Mouse (Mus musculus) cerebellum, adult 9-11 months (tissue): Measurements from ENCODE around the gene Ccr3.
"Not testable (repeated sequence)": the region's sequence is repeated elsewhere in the genome, so short reads cannot be mapped to it uniquely, and the experiment has no call there.

Experiments used
- DNase-seq: peaks from one replicate; pipeline ENCODE4 v3.0.0; 2022

The Ccr3 gene

GRCm38 (mm10) chr9:124056158-124056709 lies 34.5 kb downstream of the Ccr3 start:
- no peak for DNase-seq

- no peak for DNase-seq
Measured at GRCm38 (mm10) chr9:124059660-124060352, 38.0 kb downstream of the Ccr3 start.

- DNase-seq: not testable (repeated sequence)
Measured at GRCm38 (mm10) chr9:124061474-124062432, 40.0 kb downstream of the Ccr3 start.

DNA sequence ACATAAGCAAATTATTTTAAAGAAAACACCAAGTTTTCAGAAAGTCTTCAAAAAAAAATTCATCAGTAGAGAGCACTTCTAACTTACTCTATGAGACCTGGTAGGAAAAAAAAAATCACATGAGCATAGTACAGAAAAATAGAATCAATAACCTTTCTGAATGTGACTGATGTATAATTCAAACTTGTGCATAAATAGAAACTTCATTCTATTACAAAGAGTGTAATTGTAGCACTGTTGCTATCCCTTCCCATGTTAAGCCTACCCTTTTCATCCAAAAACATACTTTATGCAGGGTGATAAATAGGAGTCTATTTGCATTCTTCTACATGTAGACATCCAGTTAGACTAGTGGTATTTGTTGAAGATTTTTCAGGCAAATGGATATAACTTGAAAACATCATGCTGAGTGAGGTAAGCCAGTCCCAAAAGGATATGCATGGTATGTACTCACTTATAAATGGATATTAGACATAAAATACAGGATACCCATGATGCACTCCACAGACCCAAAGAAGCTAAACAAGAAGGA lies 44.9 kb downstream of the Ccr3 start:
- no peak for DNase-seq

- DNase-seq: no peak
Measured at GRCm38 (mm10) chr9:124068098-124069058, 46.6 kb downstream of the Ccr3 start.

DNA sequence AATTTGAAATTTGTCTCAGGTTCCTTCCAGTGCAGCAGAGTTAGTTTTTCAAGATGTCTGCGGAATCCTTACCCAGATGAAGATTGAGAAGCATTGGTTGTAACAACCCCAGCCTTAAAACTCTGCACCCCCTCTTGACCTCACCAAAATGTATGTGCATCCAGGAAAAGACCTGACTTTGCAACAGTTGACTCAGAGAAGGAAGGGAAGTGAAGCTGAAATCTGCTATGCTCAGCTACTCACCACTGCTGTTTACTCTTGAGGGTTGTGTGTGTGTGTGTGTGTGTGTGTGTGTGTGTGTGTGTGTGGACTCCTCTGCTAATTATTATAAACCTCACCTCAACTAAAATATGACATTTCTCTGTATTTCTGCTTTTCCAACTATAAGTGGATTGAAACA lies 49.7 kb downstream of the Ccr3 start:
- DNase-seq: no peak

DNA sequence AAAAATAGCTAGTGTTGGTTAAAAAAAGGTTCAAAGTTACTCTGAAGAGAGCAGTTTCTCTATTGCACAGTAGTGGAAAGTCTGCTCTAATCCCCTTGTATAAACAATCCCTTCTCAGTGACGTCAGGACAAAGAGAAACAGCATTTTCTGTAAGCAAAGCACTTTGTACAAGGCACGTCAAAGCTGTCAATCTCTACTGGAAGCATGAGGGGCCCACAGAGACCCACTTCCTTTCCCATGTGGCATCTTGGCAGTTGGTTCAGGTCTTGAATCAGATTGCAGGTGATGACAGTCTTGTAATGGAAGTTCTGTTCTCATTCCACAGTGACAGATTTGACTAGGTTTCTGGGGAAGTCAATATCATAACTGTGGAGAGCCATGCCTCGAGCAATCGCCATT lies 58.0 kb downstream of the Ccr3 start:
- no peak for DNase-seq

- DNase-seq: not testable (repeated sequence)
Measured at GRCm38 (mm10) chr9:124080471-124080870, 58.7 kb downstream of the Ccr3 start.
